Mouse (Mus musculus): ENCODE measurements around the gene Lysmd3.

The Lysmd3 gene

GRCm38 (mm10) chr13:81667713-81668112 lies 10.2 kb downstream of the Lysmd3 start:
- DNase-seq (ENCODE audit: low read depth, low spot score): no peak

- no peak for DNase-seq (ENCODE audit: low read depth, low spot score)
Observed at GRCm38 (mm10) chr13:81675333-81675732, 17.9 kb downstream of the Lysmd3 start.

DNA sequence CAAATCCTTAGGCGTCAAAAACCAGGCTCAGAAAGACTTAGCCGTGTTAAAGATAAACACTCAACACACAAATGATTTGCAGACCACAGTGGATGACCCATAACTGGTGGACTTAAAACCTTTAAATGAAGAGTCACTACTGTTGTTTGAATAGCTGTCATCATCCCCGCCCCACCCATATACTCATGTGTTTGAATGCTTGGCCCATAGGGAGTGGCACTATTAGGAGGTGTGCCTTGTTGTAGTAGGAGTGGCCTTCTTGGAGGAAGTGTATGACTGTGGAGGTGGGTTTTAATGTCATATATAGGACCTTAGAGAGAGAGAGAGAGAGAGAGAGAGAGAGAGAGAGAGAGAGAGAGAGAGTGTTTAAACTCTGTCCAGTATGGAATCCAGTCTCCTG lies 25.6 kb downstream of the Lysmd3 start:
- DNase-seq (ENCODE audit: low read depth, low spot score): peak; percentile 21

DNA sequence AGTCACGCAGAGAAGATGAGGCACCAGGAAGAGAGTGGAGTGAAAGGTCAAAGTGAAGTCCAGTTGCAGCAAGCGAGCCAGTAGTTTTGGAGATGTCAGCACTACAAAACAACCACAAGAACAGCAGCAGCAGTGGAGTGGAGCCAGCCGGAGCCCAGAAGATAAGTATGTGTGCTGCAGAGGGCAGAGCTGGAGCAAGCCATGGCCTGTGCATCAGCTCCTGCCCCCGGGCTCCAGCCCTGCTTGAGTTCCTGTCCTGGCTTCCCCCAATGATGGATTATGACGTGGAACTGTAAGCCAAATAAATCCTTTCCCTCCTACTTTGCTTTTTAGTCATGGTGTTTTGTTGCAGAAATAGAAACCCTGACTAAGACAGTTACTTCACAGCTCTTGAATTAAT lies 26.8 kb downstream of the Lysmd3 start:
- DNase-seq (ENCODE audit: low read depth, low spot score): peak; percentile 86

DNA sequence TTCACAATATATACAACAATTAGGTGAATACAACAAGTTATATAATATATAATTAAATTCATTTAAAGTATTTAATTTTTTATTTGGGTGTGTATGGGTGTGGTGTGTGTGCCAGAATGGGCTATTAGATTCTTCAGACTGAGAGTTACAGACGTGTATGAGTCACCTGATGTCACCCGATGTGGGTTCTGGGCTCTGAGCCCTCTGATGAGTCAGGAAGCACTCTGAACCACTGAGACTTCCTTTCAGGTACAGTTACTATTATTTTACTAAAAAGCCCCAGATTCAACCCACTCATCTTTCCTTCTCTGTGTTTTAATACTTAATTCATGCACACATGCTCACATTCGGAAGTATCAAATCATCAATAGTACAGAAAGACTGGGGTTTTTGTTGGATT lies 27.4 kb downstream of the Lysmd3 start:
- DNase-seq (ENCODE audit: low read depth, low spot score): peak; percentile 91

DNA sequence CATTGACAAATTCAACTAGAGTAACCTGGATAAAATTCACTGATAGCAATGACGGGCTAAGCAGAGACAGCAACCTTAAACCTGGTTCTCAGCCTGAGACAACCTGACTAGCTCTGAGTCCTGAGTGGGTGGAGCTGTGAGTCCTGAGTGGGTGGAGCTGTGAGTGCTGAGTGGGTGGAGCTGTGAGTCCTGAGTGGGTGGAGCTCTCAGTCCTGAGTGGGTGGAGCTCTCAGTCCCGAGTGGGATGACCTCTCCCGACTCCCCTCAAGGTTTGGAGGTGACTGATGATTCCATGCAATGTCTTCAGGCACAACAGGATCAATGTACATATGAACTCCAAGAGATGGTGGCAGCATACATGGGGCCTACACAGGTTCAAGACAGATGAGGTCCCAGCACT lies 32.1 kb downstream of the Lysmd3 start:
- no peak for DNase-seq (ENCODE audit: low read depth, low spot score)

GRCm38 (mm10) chr13:81690477-81690876 lies 33.0 kb downstream of the Lysmd3 start:
- DNase-seq (ENCODE audit: low read depth, low spot score): no peak

GRCm38 (mm10) chr13:81691606-81692005 lies 34.1 kb downstream of the Lysmd3 start:
- peak; percentile 22 for DNase-seq (ENCODE audit: low read depth, low spot score)

DNA sequence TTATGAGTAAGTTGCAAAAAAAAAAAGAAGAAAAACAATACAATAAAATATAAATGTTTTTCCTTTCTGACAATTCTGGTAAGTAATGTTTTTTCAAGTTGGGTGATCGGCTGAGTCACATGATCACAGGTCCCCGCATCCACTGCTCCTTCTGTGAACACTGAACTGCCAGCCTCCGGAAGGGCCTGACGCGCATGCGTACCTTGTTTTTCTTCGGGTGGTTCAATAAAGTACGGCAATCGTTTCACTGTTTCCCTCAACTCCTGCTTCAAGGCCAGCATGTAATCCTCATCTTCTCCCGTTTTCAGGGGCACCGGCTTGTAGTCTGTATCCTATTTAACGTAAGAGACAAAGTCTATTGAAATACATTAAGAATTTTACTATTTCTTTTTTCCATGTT lies 37.0 kb downstream of the Lysmd3 start:
- DNase-seq (ENCODE audit: low read depth, low spot score): no peak

- DNase-seq (ENCODE audit: low read depth, low spot score): no peak
Observed at GRCm38 (mm10) chr13:81703148-81703547, 45.7 kb downstream of the Lysmd3 start.

GRCm38 (mm10) chr13:81703621-81704020 lies 46.2 kb downstream of the Lysmd3 start:
- no peak for DNase-seq (ENCODE audit: low read depth, low spot score)

DNA sequence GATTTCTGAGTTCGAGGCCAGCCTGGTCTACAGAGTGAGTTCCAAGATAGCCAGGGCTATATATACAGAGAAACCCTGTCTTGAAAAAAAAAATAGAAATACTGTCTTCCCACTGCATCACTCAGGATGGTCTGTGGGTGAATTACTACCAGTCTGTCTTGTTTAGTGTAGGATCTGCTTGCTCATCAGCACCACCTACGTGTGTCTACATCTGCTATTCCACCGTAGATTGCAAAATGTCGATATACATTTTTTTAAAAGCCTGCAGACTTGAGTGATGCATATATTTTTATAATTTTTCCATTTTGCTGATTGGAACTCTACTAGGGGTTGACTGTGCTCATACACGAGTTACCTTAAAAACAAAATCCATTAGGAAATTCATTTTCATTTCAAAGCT lies 48.8 kb downstream of the Lysmd3 start:
- no peak for DNase-seq (ENCODE audit: low read depth, low spot score)

GRCm38 (mm10) chr13:81709805-81710204 lies 52.3 kb downstream of the Lysmd3 start:
- no peak for DNase-seq (ENCODE audit: low read depth, low spot score)

DNA sequence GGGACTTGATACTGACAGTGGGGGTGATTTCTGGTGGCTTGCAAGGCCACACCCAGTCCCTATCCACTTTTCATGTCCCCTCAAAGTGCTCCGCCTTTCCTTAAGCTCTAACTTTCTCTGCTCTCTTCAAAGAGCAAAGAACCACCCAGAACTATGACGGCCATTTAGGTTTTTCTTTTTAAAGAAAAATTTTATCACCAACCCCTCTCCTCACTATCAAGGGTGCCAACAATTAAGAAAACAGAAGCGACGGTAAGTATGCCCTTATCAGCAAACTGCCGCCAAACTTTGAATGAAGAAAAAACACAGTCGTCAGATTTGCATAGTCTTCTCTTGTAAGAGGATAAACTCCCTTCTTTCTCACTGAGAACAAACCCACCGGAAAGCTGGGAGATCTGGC lies 52.8 kb downstream of the Lysmd3 start:
- DNase-seq (ENCODE audit: low read depth, low spot score): no peak

DNA sequence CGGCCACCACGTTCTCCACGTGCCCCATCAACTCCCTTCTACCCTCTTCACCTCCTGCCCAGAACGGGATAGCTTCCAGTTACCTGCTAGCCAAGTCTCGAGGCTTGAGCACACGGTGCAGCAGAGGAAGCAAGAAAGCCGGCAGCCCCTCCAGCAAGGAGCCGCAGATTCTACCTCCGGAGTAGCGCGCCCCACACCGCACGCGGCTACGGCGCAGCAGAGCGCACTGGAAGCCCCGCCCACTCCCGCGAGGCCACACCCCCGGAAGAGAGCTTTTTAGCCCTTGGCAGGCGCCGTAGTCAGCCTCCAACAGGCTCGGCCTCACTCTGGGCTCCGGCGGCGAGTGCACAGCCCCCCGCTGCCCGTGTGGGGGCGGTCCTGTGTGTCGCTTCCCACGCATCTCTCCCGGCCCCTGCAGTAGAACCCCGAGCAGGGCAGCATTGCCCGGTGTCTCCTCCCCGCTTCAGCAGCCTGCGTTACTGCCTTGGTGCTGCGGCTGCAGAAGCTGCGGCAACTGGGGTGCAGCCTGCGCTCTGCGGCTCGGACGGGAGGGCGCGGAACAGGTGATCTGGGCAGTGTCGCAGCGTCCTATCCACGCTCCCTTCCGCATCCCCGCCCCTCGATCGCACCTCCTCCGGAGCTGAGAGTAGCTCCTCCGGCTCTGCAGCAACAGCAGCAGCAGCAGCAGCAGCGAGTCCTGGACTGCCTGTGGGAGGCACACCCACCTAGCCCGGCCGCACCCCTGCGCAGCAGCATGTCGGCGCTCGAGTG lies 53.5 kb downstream of the Lysmd3 start, which contains the start of the genes Polr3g and Mblac2:
Gene Polr3g, minus strand, starts transcription at position 239 of the 771 bp plus-strand sequence.
Gene Mblac2, plus strand, starts transcription at position 567 of the 771 bp plus-strand sequence.
- DNase-seq (ENCODE audit: low read depth, low spot score): peak; percentile 91

- DNase-seq (ENCODE audit: low read depth, low spot score): peak; percentile 12
Observed at GRCm38 (mm10) chr13:81711546-81712371, 54.3 kb downstream of the Lysmd3 start.

DNA sequence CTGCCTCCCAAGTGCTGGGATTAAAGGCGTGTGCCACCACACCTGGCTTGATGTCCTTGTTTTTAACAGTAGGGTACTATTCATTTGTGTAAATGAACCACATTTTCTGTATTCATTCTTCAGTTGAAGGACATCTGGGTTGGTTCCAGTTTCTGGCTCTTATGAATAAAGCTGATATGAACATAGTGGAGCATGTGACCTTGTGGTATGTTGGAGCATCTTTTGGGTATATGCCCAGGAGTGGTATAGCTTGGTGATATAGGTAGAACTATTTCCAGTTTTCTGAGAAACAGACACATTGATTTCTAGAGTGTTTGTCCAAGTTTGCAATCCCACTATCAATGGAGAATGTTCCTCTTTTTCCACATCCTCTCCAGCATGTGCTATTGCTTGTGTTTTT lies 56.4 kb downstream of the Lysmd3 start:
- DNase-seq (ENCODE audit: low read depth, low spot score): no peak

Measured in 3T3-L1 (cell line).